8 mouse cellular contexts compared by ENCODE assay signal in the genomic region with DNA sequence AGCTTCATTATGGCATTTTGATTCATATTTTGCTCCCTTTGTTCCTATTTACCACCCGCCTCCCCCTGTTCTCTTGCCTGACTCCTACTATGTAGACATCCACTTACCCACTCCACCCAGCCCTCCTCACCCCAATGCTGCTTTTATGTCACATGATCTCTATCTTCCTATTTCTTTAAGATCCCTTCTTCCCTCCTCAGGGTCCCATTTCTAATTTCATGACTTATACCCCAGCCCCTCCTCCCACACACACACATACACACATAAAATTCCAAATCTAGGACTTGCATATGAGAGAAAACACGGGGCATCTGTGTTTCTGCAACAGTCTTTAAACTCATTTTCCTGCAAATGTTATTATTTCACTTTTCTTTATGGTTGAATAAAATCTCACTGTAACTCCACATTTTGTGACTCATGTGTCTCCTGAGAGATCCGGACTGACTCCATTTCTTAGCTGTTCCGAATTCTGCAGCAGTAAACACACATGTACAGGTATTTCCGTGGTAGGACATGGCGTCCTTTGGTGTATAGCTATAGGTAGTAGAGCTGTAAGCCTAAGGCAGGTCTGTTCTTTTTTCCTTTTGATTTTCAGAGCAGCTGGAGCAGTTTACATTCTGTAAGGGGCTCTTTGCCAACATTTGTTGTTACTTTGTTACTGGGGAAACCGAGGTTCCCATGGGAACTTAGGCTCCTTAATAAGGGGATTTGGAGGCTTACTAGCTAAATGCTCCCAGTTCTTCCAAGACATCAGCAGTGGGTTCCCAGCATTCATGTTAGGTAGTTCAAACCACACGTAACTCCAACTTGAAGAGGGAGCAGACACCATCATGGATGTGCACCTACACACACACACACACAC. TPM values are rescaled to one million over a fixed set of nuclear protein-coding genes. Genes with fewer than 3 reads are reported as not detected.
A peak's percentile ranks its signal among the peaks of the same experiment; 100 is the strongest.
DNase-seq lines count a peak whose midpoint lies in the region; ATAC-seq and TF ChIP-seq lines count a peak whose summit lies in the region.

No protein-coding gene starts in this region.

- peaks cover 12% of the 10 kb centered on the region; the same call in 1 of the 2 replicates for H3K36me3 ChIP-seq in heart, embryonic 12.5 days
- no peaks in the 10 kb centered on the region for H3K36me3 ChIP-seq in ES-Bruce4 (ENCODE audit: control insufficient read depth, insufficient read depth, low read length, poor library complexity, severe bottlenecking)
- H3K36me3 ChIP-seq in forebrain, postnatal 0 days (ENCODE audit: insufficient read depth) = 0 out of 2 replicates have a peak, but pooled peaks cover 3% of the 10 kb centered on the region
- peaks cover 32% of the 10 kb centered on the region for H3K36me3 ChIP-seq in liver, embryonic 15.5 days (replicated peaks)

- H3K9me3 ChIP-seq in heart, embryonic 12.5 days (replicated peaks) = no peaks in the 10 kb centered on the region
- H3K9me3 ChIP-seq in ES-Bruce4 (replicated peaks; ENCODE audit: control insufficient read depth, insufficient read depth, low read length, poor library complexity, severe bottlenecking) = no peaks in the 10 kb centered on the region
- H3K9me3 ChIP-seq in forebrain, postnatal 0 days (ENCODE audit: low read length) = no peaks in the 10 kb centered on the region
- H3K9me3 ChIP-seq in liver, embryonic 15.5 days (replicated peaks) = no peaks in the 10 kb centered on the region

- H3K4me1 ChIP-seq in heart, embryonic 12.5 days (replicated peaks) = peaks cover 21% of the 10 kb centered on the region
- no peaks in the 10 kb centered on the region for H3K4me1 ChIP-seq in ES-Bruce4 (ENCODE audit: control insufficient read depth, insufficient read depth, low read length)
- peaks cover 11% of the 10 kb centered on the region for H3K4me1 ChIP-seq in forebrain, postnatal 0 days (ENCODE audit: insufficient read depth)
- peaks cover 86% of the 10 kb centered on the region for H3K4me1 ChIP-seq in liver, embryonic 15.5 days (replicated peaks)

- H3K4me2 ChIP-seq in heart, embryonic 12.5 days = peak overlapping the region; percentile 96
- H3K4me2 ChIP-seq in forebrain, postnatal 0 days (ENCODE audit: low read depth) = peak overlapping the region; percentile 68
- H3K4me2 ChIP-seq in liver, embryonic 15.5 days = peak overlapping the region; percentile 78

- ATAC-seq in heart, embryonic 12.5 days (ENCODE audit: insufficient number of reproducible peaks, low FRiP score) = no peak; the same call in 1 of the 2 replicates
- ATAC-seq in forebrain, postnatal 0 days = peak; percentile 57
- peak; percentile 52 for ATAC-seq in liver, embryonic 15.5 days (ENCODE audit: insufficient read depth)
- no peak for ATAC-seq in CD4-positive, CD25-positive, alpha-beta regulatory T cell, adult 4 months

- WGBS in heart, embryonic 12.5 days = 81% methylated on average over 8 of the region's 8 CpGs
- 42% methylated on average over 8 of the region's 8 CpGs for WGBS in forebrain, postnatal 0 days
- WGBS in liver, embryonic 15.5 days (ENCODE audit: insufficient replicate concordance) = 73% methylated on average over 8 of the region's 8 CpGs

- no peaks in the 10 kb centered on the region; the same call in 1 of the 2 replicates for H3K27me3 ChIP-seq in heart, embryonic 12.5 days (replicated peaks)
- no peaks in the 10 kb centered on the region for H3K27me3 ChIP-seq in ES-Bruce4 (ENCODE audit: control insufficient read depth, insufficient read depth, low read length, poor library complexity, severe bottlenecking)
- 0 out of 2 replicates have a peak, but pooled peaks cover 4% of the 10 kb centered on the region for H3K27me3 ChIP-seq in forebrain, postnatal 0 days (ENCODE audit: insufficient read depth, low read length)
- no peaks in the 10 kb centered on the region for H3K27me3 ChIP-seq in liver, embryonic 15.5 days

- TF ChIP-seq POLR2A in ES-Bruce4 (IDR thresholded peaks at IDR 0.05; ENCODE audit: insufficient read depth, low read length) = no peak

- no peak for DNase-seq in heart, adult 18-20 months
- DNase-seq in forebrain, postnatal 0 days = peak; percentile 75
- DNase-seq in adrenal gland, adult 18-20 months (ENCODE audit: low spot score in 2 of 2) = no peak
- DNase-seq in urinary bladder, postnatal 10 days (ENCODE audit: low spot score) = no peak

- peak overlapping the region; percentile 93; the same call in 1 of the 2 replicates for H3K9ac ChIP-seq in heart, embryonic 12.5 days
- H3K9ac ChIP-seq in ES-Bruce4 (ENCODE audit: low read depth, poor library complexity, severe bottlenecking) = peak overlapping the region; percentile 87
- H3K9ac ChIP-seq in forebrain, postnatal 0 days = no peak overlapping the region
- H3K9ac ChIP-seq in liver, embryonic 15.5 days = peak overlapping the region; percentile 92

- H3K27ac ChIP-seq in heart, embryonic 12.5 days (ENCODE audit: poor library complexity, severe bottlenecking) = no peak overlapping the region
- H3K27ac ChIP-seq in ES-Bruce4 (ENCODE audit: insufficient read depth, low read length) = no peak overlapping the region
- H3K27ac ChIP-seq in forebrain, postnatal 0 days (ENCODE audit: low read depth, low read length) = peak overlapping the region; percentile 45; the same call in 1 of the 2 replicates
- peak overlapping the region; percentile 90 for H3K27ac ChIP-seq in liver, embryonic 15.5 days (replicated peaks)

- TF ChIP-seq CTCF in ES-Bruce4 (IDR thresholded peaks at IDR 0.05; ENCODE audit: low read depth, low read length) = no peak
- TF ChIP-seq CTCF in forebrain, postnatal 0 days (IDR thresholded peaks at IDR 0.05; ENCODE audit: low read depth) = no peak

- peak overlapping the region; percentile 84 for H3K4me3 ChIP-seq in heart, embryonic 12.5 days
- no peak overlapping the region for H3K4me3 ChIP-seq in ES-Bruce4 (ENCODE audit: low read depth, low read length)
- H3K4me3 ChIP-seq in forebrain, postnatal 0 days (ENCODE audit: low read depth, low read length) = peak overlapping the region; percentile 77
- peak overlapping the region; percentile 84 for H3K4me3 ChIP-seq in liver, embryonic 15.5 days (replicated peaks)

- no peak for TF ChIP-seq EP300 in ES-Bruce4 (IDR thresholded peaks at IDR 0.05; ENCODE audit: insufficient read depth, low read depth, low read length)

RNA-seq across cellular contexts. Expression of gene BC017158, which starts 0.7 kb away (rescaled TPM):
- 20.0 and 22.5 TPM in 2 replicates for polyA plus RNA-seq in heart, embryonic 12.5 days (2016; fragmentation: Nextera tagmentation; extraction: Ambion mirVana)
- 1 to 10 TPM; 5.4 to 5.6 TPM for total RNA-seq in heart, adult 18-20 months (2021)
- 7.5 and 9.3 TPM in 2 replicates for polyA plus RNA-seq in ES-Bruce4 (2011; ENCODE audit: insufficient read depth, insufficient read length, low read depth, missing spikeins)
- 18.3 and 18.5 TPM in 2 replicates for total RNA-seq in forebrain, postnatal 0 days (2014; rRNA removed)
- polyA plus RNA-seq in forebrain, postnatal 0 days (2015; fragmentation: Nextera tagmentation; extraction: Ambion mirVana) = 10.6 and 14.4 TPM in 2 replicates
- 20.3 and 22.0 TPM in 2 replicates for polyA plus RNA-seq in liver, embryonic 15.5 days (2015; fragmentation: Nextera tagmentation; extraction: Ambion mirVana)
- 10 to 100 TPM; 26.6 to 31.4 TPM for total RNA-seq in adrenal gland, adult 18-20 months (2021)
- 10 to 100 TPM in 1 of 2 experiments, 1 to 10 TPM in 1; 7.2 to 10.5 TPM for polyA plus RNA-seq in CD4-positive, CD25-positive, alpha-beta regulatory T cell, adult 4 months (2017; shearing (Covaris generic))

RNA-seq across cellular contexts. Expression of gene Slc5a2, which starts 33.3 kb away (rescaled TPM):
- 0.11 and 0.23 TPM in 2 replicates for polyA plus RNA-seq in heart, embryonic 12.5 days (2016; fragmentation: Nextera tagmentation; extraction: Ambion mirVana)
- not detected for total RNA-seq in heart, adult 18-20 months (2021)
- polyA plus RNA-seq in ES-Bruce4 (2011; ENCODE audit: insufficient read depth, insufficient read length, low read depth, missing spikeins) = not detected in 2 replicates
- not detected in 2 replicates for total RNA-seq in forebrain, postnatal 0 days (2014; rRNA removed)
- 0.10 TPM in 1 of 2 replicates, not detected in the other for polyA plus RNA-seq in forebrain, postnatal 0 days (2015; fragmentation: Nextera tagmentation; extraction: Ambion mirVana)
- 1.4 and 2.1 TPM in 2 replicates for polyA plus RNA-seq in liver, embryonic 15.5 days (2015; fragmentation: Nextera tagmentation; extraction: Ambion mirVana)
- total RNA-seq in adrenal gland, adult 18-20 months (2021) = 1 to 10 TPM in 1 of 2 experiments, not detected in 1; 1.3 TPM
- polyA plus RNA-seq in CD4-positive, CD25-positive, alpha-beta regulatory T cell, adult 4 months (2017; shearing (Covaris generic)) = under 1 TPM in 1 of 2 experiments, not detected in 1; 0.98 TPM

RNA-seq across cellular contexts. Expression of gene Tgfb1i1, which starts 52.1 kb away (rescaled TPM):
- polyA plus RNA-seq in heart, embryonic 12.5 days (2016; fragmentation: Nextera tagmentation; extraction: Ambion mirVana) = 198 and 202 TPM in 2 replicates
- 10 to 100 TPM; 13.2 to 13.8 TPM for total RNA-seq in heart, adult 18-20 months (2021)
- 6.0 and 9.2 TPM in 2 replicates for polyA plus RNA-seq in ES-Bruce4 (2011; ENCODE audit: insufficient read depth, insufficient read length, low read depth, missing spikeins)
- total RNA-seq in forebrain, postnatal 0 days (2014; rRNA removed) = 9.4 and 9.7 TPM in 2 replicates
- 18.5 and 22.1 TPM in 2 replicates for polyA plus RNA-seq in forebrain, postnatal 0 days (2015; fragmentation: Nextera tagmentation; extraction: Ambion mirVana)
- polyA plus RNA-seq in liver, embryonic 15.5 days (2015; fragmentation: Nextera tagmentation; extraction: Ambion mirVana) = 10.9 and 11.7 TPM in 2 replicates
- total RNA-seq in adrenal gland, adult 18-20 months (2021) = 10 to 100 TPM; 19.0 to 30.6 TPM
- 1 to 10 TPM; 1.2 to 1.8 TPM for polyA plus RNA-seq in CD4-positive, CD25-positive, alpha-beta regulatory T cell, adult 4 months (2017; shearing (Covaris generic))

Comparison
In these comparisons a context has a peak if more than half of its experiments do, and no peak if none do; other contexts are left out.
1. ATAC-seq: peak in forebrain, postnatal 0 days (single experiment) and liver, embryonic 15.5 days (single experiment); none in heart, embryonic 12.5 days (single experiment) and CD4-positive, CD25-positive, alpha-beta regulatory T cell, adult 4 months (single experiment).
2. H3K27ac ChIP-seq: peak in forebrain, postnatal 0 days (single experiment) and liver, embryonic 15.5 days (single experiment); none in heart, embryonic 12.5 days (single experiment) and ES-Bruce4 (single experiment).
3. Peak in every context shown above with its lines, with median percentiles within 50 percentile points of each other: H3K4me2 ChIP-seq.